Mouse (Mus musculus) MEL-GATA-1-ER (cell line): ENCODE measurements around the gene Atp1a2.

Experiments
- DNase-seq: peaks from one replicate; pipeline ENCODE4 v3.0.0-alpha.2; 2012; ENCODE audit warnings: low read depth; ENCODE audit errors: extremely low read depth

Gene Atp1a2

GRCm38 (mm10) chr1:172297611-172298537 lies at the start of gene Atp1a2:
Gene Atp1a2, minus strand, starts transcription at chr1:172298064.
- no peak for DNase-seq

- no peak for DNase-seq
These were observed 49.5 kb upstream of the Atp1a2 start for GRCm38 (mm10) chr1:172347382-172347781.

- no peak for DNase-seq
These were observed 48.8 kb upstream of the Atp1a2 start for GRCm38 (mm10) chr1:172346707-172347106.

DNA sequence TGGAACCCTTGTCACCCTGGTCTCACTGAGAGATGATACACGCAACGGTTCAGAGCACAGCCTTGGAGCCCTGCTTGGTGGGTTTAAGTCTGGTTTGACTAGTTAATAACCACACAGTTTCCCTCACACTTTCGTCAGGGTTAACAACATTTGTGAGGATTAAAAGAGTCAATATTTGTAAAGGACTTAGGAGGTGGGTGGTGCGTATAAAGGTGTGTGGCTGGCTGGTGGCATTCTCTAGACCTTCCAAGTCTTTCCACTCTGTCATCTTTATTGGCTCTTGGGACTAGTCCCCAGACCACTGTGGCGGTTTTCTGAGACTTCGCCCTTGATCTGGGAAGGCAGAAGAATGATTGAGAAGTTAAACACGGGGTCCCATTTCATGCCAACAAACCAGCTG lies 47.0 kb upstream of the Atp1a2 start:
- no peak for DNase-seq

DNA sequence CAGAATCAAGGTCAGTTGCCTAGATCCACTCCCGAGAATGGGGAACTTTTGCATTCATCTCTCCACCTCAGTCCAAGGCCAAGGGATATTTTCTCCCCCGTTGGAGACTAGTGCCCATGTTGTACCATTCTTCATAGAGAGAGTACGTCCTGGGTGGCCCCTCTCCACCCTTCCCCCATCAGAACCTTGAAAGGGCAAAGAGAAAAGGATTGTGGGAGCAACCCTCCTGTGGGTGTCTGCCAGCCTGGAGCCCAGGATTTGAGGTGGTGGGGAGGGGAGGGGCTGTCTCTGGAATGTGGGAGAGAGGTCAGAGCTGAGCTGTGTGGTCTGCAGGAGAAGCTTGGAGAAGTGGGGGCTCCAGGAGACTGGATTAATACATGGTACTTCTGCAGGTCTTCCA lies 46.0 kb upstream of the Atp1a2 start:
- no peak for DNase-seq

DNA sequence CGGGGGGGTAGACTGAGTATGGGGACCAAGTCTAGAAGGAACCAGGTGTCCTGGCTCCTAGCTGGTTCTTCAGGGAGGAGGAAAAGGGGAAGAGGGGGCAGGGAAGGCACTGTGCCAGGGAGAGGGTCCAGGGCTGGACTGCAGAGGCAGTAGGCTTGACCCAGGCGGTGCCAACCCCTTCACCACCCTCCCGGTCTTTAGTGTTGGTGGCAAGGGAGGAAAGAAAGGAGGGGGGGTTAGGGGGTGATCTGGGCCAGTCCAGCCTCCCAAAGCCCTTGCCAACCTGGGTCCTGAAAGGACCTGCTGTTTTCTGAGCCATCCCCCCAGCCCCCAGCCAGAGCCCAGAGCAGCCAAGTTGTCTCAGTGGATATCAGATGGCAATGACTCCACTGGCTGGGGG lies 44.9 kb upstream of the Atp1a2 start:
- DNase-seq = no peak

- no peak for DNase-seq
These were observed 43.5 kb upstream of the Atp1a2 start for GRCm38 (mm10) chr1:172341386-172341785.

DNA sequence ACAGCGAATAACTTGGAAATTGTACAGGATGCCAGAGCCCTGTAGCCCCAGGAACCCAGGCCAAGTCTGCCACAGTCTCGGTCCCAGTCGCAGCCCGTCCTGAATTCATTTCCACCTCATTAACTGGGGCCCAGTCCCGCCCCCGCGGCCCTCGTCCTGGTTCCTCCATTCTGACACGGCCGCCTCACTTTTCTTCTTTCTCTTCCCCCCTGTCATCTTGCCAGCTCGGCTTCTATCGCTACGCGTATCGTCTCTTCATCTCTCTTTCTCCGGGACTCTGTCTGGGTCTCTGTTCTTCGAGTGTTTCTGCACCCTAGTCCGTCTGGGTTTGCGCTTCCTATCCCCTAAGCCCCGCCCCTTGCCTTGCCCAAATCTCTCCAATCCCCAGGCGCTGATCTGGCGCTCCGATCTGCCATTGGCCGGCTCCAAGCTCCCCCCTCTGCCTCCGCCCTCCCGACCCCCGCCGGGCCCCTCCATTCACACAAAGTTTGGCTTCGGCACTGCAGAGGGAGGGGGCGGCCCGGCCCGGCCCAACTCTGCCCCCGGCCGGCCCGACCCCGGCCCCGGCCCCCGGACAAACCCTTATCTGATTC lies 43.0 kb upstream of the Atp1a2 start, which contains the start of gene Kcnj10:
Gene Kcnj10, plus strand, starts transcription at position 482 of the 593 bp plus-strand sequence.
- DNase-seq = peak; percentile 70

DNA sequence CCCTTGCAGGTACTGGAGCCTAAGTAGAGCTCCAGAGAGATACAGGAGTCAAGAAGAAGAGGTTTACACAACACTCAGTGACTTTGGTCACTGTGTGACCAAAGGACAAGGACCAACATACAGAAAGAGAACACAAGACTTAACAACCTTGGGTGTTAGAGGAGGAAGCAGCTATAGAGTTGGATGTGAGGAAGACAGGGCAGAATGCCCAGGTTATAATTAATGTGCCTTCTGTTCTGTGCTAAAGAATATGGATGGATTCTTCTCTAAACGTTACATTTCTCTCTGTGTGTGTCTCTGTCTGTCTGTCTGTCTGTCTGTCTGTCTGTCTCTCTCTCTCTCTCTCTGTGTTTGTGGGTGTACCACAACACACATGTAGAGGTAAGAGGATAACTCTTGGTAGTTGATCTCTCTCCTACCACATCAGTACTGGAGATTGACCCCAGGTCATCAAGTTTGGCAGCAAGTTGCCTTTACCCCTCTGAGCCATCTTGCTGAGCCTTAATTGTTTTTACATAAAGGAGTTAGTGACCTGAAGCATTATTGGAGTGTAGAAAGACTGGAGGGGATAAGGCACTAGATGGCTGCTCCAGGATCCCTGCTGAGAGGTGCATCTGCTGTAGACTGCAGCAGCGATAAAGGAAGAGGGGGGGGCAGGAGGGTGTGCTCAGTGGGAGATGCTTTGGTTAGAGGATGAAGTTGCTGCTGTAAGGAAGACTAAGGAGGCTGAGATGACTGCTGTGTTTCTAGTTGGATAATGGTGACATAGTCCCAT lies 39.7 kb upstream of the Atp1a2 start:
- no peak for DNase-seq

DNA sequence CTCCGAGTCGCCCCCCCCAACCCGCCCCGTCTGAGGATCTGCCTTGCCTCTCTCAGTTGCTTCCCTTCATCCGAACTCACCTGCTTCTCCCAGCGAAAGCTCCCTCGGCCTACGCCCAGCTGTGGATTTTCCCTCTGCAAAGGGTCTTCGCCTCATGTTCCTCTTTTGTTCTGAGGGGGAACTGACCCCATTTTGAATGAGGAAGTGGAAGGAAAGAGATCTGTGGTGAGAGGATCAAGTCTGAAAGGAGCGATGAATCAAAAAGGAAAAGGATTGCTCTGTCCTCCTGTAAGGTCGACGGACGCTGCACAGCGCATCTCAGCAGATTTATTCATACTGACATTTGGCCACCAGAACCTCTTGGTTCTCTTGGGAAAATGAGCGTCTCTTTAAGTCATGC lies 37.9 kb upstream of the Atp1a2 start:
- DNase-seq = no peak

GRCm38 (mm10) chr1:172333512-172333911 lies 35.6 kb upstream of the Atp1a2 start:
- no peak for DNase-seq

DNA sequence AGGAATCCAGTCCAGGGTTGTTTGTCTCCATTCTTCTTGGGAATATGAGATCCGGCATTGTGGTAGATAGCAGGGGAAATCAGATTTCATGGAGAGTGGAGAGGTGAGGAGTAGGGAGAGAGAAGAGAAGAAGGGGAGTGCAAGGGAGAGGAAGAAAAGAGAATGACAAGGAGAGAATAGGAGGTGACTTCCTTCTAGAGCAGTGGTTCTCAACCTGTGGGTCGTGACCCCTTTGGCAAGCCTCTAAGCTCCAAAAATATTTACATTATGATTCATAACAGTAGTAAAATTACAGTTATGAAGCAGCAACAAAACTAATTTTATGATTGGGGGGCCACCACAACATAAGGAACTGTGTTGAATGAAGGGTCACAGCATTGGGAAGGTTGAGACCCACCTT lies 35.1 kb upstream of the Atp1a2 start:
- no peak for DNase-seq

DNA sequence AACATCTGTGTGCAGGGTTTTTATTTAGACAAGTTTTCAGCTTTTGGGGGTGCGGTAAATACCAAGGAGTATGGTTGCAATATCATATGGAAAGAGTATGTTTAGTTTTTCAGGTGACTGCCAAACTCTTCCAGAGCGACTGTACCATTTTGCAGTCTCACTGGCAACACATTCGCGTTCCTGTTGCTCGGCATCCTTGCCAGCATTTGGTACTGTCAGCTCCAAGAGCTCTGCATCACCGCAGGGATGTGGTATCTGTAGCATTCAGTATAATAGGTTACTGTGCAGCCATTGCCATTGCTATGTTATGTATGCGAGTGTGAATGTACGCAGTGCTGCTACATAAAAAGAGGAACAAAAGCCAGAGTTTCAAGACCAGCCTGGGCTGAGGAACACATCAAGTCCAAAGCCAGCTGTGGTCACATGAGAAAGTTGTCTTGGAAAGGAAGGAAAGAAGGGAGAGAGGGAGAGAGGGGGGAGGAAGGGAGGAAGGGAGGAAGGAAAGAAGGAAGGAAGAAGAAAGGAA lies 33.6 kb upstream of the Atp1a2 start:
- DNase-seq = peak; percentile 17

- DNase-seq = no peak
These were observed 31.8 kb upstream of the Atp1a2 start for GRCm38 (mm10) chr1:172329616-172330015.

GRCm38 (mm10) chr1:172329131-172329530 lies 31.3 kb upstream of the Atp1a2 start, which contains the start of gene Kcnj9:
Gene Kcnj9, minus strand, starts transcription at chr1:172329318.
- no peak for DNase-seq

- DNase-seq = no peak
These were observed 30.6 kb upstream of the Atp1a2 start for GRCm38 (mm10) chr1:172328461-172328860.

GRCm38 (mm10) chr1:172328041-172328440 lies 30.2 kb upstream of the Atp1a2 start:
- no peak for DNase-seq

- DNase-seq = no peak
These were observed 29.5 kb upstream of the Atp1a2 start for GRCm38 (mm10) chr1:172327206-172328001.

DNA sequence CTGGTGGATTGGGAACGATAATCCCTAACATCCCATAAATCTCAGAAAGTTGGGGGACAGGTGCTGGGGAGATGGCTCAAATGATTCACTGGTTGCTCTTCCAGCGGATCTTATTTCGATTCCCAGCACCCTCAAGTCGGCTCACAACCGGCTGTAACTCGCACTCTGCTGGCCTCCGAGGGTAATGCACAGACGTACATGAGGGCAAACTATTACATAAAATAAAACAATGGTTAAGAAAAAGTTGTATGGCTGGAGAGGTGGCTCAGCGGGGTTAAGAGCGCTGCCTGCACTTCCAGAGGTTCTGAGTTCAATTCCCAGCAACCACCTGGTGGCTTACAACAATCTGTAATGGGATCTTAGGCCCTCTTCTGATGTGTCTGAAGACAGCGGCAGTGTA lies 28.8 kb upstream of the Atp1a2 start:
- no peak for DNase-seq

- no peak for DNase-seq
These were observed 28.0 kb upstream of the Atp1a2 start for GRCm38 (mm10) chr1:172325680-172326535.
